Mouse (Mus musculus): ENCODE results near the gene Nsun2. TPM values are rescaled to one million over a fixed set of nuclear protein-coding genes. Genes with fewer than 3 reads are reported as not detected.
"Not testable (repeated sequence)": the region's sequence is repeated elsewhere in the genome, so short reads cannot be mapped to it uniquely, and the experiment has no call there.

Gene Nsun2
- polyA plus RNA-seq, 2 experiments from 2014 or later = 35.8 to 36.9 TPM

- no peak for ATAC-seq
These were observed 61.2 kb downstream of the Nsun2 start for GRCm38 (mm10) chr13:69594577-69595256.

- no peak for ATAC-seq
These were observed 62.4 kb downstream of the Nsun2 start for GRCm38 (mm10) chr13:69595911-69596310.

GRCm38 (mm10) chr13:69596515-69596914, 63.0 kb downstream of the Nsun2 start:
- no peak for ATAC-seq

GRCm38 (mm10) chr13:69598867-69599266, 65.3 kb downstream of the Nsun2 start:
- ATAC-seq = no peak

GRCm38 (mm10) chr13:69600863-69601262, 67.3 kb downstream of the Nsun2 start:
- ATAC-seq = not testable (repeated sequence)

GRCm38 (mm10) chr13:69601321-69601720, 67.8 kb downstream of the Nsun2 start:
- ATAC-seq = no peak

- no peak for ATAC-seq
These were observed 71.1 kb downstream of the Nsun2 start for GRCm38 (mm10) chr13:69604670-69605069.

GRCm38 (mm10) chr13:69608734-69609133, 75.2 kb downstream of the Nsun2 start:
- ATAC-seq = no peak

GRCm38 (mm10) chr13:69610751-69611397, 77.3 kb downstream of the Nsun2 start:
- ATAC-seq = peak; percentile 2

- peak; percentile 96 for ATAC-seq
These were observed 78.0 kb downstream of the Nsun2 start, which contains the start of gene Srd5a1 for GRCm38 (mm10) chr13:69611398-69612174. Gene Srd5a1, minus strand, starts transcription at chr13:69611442.

- no peak for ATAC-seq
These were observed 78.6 kb downstream of the Nsun2 start for GRCm38 (mm10) chr13:69612175-69612544.

GRCm38 (mm10) chr13:69616716-69617115, 83.2 kb downstream of the Nsun2 start:
- no peak for ATAC-seq

GRCm38 (mm10) chr13:69623843-69624242, 90.3 kb downstream of the Nsun2 start:
- no peak for ATAC-seq

GRCm38 (mm10) chr13:69624510-69624909, 91.0 kb downstream of the Nsun2 start:
- no peak for ATAC-seq

- ATAC-seq = no peak
These were observed 94.4 kb downstream of the Nsun2 start for GRCm38 (mm10) chr13:69627941-69628340.

- ATAC-seq = no peak
These were observed 97.0 kb downstream of the Nsun2 start for GRCm38 (mm10) chr13:69630576-69630975.

- ATAC-seq = no peak
These were observed 97.6 kb downstream of the Nsun2 start for GRCm38 (mm10) chr13:69631111-69631510.

- ATAC-seq = no peak
These were observed 98.1 kb downstream of the Nsun2 start for GRCm38 (mm10) chr13:69631659-69632058.

- no peak for ATAC-seq
These were observed 100.0 kb downstream of the Nsun2 start for GRCm38 (mm10) chr13:69633551-69633950.

- no peak for ATAC-seq
These were observed 100.4 kb downstream of the Nsun2 start for GRCm38 (mm10) chr13:69633988-69634387.

- ATAC-seq = not testable (repeated sequence)
These were observed 102.3 kb downstream of the Nsun2 start for GRCm38 (mm10) chr13:69635836-69636235.

- no peak for ATAC-seq
These were observed 102.8 kb downstream of the Nsun2 start for GRCm38 (mm10) chr13:69636375-69636774.

- ATAC-seq = no peak
These were observed 103.3 kb downstream of the Nsun2 start for GRCm38 (mm10) chr13:69636816-69637215.

Data from activated CD4-positive, CD25-positive, alpha-beta regulatory T cell, adult 4 months (primary cell).